Mouse (Mus musculus) cerebellum, adult 9-10 months (tissue): Measurements from ENCODE around the gene Izumo1r.

Experiments
- DNase-seq: peaks from one replicate; pipeline ENCODE4 v3.0.0; 2022

Gene Izumo1r

DNA sequence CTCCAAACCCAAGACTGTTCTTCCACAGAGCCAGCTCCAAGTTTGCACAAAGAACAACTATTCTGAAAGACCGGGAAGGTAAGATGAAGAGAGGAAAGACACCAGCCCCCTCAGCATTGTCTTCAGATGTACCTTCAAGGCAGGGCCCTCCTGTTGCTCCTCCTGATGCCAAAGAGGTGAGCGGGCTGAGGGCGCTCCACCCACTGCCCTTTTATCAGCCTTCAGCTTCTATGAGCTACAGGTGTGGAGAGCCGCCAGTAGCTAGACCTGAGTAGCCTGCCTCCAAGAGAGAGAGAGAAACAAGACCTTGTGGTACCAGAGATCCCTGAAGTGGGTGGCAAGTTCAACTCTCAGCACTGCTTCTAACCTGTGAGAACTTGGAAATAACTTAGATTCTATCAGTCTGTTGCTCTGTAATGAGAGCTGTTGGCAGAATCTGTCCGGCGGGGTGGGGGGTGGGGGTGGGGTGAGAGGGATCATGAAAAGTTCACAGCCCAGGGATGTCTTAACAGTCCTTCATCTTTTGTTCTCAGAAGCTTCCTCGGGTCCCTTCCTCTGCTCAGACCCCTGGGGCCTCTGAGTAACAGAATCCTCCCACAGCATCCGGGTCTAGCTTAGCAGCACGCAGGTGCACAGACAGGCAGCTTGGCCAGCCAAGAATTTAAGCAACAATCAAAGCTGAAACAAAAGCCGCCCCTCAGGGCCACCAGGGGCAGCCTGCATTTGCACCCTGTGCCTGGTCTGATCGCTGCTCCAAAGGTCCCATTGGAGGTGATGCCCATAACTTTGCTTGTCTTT is at the start of gene Izumo1r:
TSS of gene Izumo1r (minus strand) at position 369 of the 798 bp plus-strand sequence.
- DNase-seq: no peak

DNA sequence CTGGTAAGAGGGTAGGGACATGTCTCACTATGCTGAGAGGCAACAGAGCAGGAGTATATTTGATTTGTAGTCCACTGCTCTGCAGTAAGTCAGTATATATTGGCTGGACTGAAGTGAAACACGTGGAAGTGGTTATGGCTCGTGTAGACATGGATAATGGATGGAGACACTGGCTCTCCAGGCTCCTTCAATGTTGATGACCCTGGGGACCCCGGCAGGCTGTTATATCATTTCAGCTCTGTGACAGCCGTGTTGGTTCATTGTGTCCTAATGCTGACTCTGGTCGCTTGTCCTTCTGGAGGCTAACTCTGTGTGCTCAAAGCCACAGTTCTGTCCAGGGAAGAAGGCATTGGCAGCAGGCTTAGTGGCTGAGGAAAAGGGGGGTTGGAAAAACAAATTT is 47.3 kb upstream of the Izumo1r start:
- no peak for DNase-seq

GRCm38 (mm10) chr9:14948843-14949242 is 45.1 kb upstream of the Izumo1r start:
- DNase-seq: no peak

GRCm38 (mm10) chr9:14946677-14947076 is 42.9 kb upstream of the Izumo1r start:
- DNase-seq: no peak

GRCm38 (mm10) chr9:14945919-14946318 is 42.2 kb upstream of the Izumo1r start:
- no peak for DNase-seq

DNA sequence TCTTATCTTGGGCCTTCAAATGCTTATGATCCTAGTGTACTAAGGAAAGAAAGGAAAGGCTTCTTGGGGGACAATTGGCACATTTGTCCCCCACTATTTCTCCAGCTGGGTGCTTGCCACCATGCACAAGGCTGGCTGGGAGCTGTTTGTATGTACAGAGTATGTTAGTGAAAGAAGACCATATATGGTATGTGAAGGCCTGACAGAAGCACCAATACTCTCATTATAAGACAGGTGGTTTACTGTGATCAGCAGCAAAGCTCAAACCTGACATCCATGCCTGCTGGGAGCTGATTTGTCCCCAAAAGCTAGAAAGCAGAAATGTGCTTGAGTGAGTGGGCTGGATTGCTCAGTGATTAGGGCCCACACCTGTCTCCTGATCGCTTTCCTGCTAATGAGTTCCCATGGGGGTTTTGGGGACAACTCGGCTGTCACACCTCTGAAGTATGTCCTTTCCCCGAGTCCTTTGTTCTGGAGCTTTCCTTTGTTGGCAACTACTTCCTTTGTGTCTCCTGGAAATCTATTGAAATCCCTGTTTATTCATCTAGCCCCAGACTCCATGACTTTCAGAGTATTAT is 38.5 kb upstream of the Izumo1r start:
- DNase-seq: no peak

DNA sequence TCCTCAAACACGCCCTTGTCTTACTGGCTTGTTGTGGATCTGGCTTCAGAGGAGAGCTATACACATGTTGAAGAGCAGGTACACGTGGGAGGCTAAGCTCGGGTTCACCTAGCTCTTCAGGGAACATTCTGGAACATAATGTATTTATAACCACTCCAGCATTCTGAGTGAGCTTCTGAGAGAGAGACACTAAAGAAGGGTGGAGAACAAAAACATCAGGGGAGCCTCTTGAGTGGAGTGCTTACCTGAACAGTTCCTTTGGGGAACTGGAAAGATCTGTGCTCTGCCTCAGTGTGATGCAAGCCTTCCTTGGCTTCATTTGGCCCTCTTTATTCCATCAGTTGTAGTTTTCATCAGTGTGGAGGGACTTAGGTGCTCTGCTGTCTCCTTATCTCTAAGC is 35.9 kb upstream of the Izumo1r start:
- no peak for DNase-seq

DNA sequence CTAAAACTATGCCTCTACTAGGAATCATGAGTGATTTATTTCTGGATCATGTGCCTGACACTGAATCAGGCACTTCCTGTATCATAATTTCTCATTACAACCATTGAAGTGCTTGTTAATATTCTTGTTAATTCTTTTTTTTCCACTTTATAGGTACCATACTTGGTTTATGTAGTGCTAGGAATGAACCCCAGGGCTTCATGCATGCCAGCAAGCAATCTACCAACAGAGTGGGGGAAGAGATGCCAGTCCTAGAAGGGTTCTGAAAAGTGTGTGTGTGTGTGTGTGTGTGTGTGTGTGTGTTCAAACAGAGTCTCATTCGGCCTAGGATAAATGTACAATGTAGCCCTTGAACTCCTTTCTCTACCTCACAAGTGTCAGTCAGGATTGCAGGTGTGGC is 33.6 kb upstream of the Izumo1r start:
- DNase-seq: no peak

GRCm38 (mm10) chr9:14934851-14935250 is 31.1 kb upstream of the Izumo1r start:
- DNase-seq: no peak

DNA sequence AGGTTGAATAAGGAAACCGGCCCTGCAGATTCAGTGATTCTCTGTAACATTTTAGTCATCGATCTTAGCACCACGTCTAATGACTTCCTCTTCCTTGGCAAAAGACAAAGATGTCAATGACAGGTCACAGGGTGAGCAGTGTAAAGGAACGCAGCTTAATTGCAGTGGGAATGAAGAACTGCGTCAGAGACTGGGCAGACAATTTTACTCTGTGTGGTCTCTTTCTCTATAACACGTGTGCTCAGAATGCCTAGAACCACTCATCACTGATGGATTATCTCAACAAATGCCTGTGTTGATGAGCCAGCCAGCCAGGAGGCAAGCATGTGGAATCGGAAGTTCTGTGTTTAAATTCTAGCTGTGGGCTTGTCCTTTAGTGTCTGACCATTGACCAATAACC is 28.2 kb upstream of the Izumo1r start:
- DNase-seq: no peak

DNA sequence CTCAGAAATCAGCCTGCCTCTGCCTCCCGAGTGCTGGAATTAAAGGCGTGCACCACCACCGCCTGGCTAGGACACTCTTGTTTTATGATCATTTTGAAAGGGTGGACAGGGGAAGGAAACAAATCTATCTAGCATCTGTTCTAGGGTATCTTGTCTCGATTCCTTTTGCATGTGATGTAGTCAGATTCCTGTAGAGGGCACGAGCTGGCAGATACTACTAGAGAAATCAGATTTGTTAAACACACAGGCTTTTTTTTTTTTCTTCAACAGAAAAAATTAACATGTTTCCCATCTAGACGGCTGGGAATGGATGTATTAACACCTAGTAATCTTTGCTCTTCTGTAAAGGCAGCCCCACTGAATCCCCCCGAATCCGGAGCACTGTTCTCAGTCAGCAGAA is 27.5 kb upstream of the Izumo1r start:
- no peak for DNase-seq

GRCm38 (mm10) chr9:14926593-14926992 is 22.8 kb upstream of the Izumo1r start:
- no peak for DNase-seq

- no peak for DNase-seq
Observed at GRCm38 (mm10) chr9:14923625-14924024, 19.9 kb upstream of the Izumo1r start.

DNA sequence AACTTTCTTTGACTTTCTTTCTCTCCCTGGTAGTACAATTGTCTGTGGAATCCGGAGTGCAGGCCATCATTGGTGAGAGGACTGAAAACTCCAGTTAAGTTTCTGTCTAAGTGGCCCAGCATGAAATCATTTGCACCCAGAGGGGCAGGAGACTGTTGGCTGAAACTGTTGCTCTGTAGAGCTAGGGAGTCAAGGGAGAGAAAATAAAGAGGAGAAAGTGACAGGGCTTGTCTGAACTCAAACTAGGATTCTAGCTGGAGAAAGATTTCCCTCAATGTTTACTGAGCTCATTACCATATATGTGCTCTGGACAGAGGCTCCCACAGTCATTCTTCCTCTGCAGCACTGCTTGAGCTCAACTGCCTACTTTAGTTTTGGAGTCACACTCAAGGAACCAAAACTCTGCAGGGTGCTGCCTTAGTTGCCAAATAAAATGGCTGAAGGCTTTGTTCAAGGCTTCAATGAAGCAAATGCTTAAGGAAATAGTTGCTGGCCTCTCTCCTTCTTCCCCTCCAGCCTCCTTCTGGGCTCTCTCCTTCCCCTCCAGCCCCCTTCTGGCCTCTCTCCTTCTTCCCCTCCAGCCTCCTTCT is 18.3 kb upstream of the Izumo1r start:
- no peak for DNase-seq

DNA sequence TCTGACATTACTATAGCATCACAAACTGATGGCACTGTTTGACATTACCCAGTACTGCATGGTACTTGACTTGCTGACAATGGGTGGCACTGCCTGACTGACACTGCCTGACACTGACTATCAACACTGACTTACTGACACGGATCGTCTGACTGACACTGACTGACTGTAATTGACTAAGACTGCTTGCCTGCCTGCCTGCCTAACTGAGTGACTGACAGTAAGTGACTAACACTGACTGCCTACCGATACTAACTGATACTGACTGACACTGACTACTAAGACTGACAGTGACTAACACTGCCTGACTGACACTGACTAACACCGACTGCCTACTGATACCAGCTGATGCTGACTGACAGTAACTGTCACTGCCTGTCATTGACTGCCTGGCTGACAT is 17.5 kb upstream of the Izumo1r start:
- no peak for DNase-seq

DNA sequence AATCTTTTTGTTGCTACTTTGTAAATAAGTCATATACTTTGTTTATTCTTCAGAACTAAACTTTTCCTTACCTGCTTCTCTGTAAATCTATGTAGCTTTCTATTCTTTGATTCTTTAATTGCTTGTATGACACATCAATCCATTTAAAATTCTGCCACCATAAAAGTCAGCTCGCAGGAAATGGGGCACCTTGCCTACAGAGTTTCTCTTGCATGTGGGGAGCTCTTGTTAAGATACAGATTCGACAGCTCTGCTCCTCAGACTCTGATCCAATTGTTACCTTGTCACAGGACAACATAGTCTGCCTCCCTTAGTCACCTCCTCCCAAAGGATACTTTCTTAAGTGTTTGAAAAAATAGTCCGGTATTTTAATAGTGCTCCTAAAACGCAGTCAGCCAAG is 16.9 kb upstream of the Izumo1r start:
- DNase-seq: no peak

DNA sequence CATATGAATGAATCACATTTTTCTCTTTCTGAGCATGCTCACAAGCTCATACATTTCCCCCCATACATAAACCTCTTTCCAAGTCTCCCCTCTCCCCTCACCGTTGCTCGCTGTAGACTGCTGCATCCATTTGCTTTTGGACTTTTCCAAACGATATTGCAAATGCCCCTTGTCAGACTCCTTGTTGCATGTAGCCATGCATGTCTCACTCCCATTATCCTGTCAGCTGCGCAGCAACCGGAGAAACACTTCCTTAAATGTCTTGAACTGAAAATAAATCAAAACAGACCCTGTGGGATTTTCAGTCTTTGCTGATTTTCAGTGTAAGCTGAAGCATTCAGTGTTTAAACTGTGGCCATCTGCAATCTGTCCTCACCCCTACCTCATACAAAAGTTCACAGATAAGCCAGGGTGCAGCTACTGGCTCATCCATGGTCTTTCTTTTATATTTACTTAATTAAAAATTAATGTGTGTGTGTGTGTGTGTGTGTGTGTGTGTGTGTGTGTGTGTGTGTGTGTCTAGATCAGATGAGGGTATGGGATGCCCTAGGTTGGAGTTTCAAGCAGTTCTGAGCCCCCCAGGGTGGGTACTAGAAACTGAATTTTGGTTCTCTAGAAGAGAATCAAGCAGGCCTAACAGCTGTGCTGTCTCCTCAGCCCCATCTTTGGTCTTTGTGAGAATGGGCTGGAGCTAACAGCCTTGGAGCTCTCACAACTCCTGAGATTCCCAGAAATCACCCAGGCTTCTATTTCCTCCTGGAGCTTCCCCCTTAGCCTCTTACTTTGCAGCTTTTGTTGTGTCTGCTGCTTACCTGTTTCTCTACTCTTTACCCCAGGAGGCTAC is 15.3 kb upstream of the Izumo1r start:
- DNase-seq: no peak

DNA sequence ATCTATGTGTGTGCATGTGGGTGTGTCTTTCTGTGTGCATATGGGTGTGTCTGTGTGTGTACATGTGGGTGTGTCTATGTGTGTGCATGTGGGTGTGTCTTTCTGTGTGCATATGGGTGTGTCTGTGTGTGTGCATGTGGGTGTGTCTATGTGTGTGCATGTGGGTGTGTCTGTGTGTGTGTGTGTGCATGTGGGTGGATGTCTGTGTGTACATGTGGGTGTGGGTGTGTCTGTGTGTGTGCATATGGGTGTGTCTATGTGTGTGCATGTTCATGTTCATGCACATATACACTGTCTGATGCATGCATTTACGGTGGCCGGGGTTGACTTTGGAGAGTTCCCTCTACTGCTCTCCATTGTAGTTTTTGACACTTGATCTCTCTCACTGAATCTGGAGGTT is 13.9 kb upstream of the Izumo1r start:
- no peak for DNase-seq

DNA sequence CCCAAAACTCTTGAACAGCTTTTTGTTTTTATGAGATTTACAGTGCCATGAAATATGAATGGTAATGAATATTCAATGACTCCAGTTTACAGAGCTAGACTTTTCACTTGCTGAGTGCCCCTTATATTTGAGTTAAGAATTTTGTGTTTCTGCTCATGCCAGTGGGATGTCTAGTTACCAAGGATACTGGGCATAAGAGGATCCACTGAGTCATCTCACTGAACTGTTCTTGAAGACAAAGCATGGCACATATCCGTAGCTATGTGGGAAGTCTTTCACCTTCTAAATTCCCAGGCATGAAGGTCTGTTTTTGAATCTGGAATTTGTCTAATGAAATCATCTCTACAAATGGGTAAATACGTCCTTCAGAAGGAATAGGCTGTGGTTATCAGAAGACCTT is 8.3 kb upstream of the Izumo1r start:
- DNase-seq: no peak

GRCm38 (mm10) chr9:14909981-14910380 is 6.2 kb upstream of the Izumo1r start:
- no peak for DNase-seq

DNA sequence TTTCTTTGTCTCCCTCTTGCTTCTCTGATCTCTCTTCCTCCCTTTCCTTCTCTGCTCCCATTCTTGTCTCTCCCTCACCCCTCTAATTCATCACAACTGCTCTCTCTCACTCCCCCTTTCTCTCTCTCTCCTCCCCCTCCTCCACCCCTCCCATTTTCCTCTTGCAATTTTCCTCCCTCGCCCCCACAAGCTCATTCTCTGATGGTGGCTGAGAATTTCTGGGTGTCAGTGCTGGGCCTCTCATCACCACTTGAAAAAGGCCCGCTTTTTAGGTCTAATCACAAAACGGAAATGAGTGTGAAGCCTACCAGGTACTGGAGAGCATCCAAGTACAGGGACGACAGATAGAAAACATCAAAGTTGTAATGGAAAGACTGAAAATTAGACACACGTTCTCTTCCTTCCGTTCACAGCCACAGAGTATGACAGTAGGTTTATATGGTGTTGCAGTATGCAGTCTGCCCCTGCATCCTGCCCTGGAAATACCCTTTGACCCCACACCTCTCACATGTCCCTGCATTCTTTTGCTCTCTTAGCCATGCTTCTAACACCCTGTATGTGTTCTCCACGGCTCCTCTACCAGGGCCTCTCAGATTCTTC is 4.2 kb upstream of the Izumo1r start:
- no peak for DNase-seq

DNA sequence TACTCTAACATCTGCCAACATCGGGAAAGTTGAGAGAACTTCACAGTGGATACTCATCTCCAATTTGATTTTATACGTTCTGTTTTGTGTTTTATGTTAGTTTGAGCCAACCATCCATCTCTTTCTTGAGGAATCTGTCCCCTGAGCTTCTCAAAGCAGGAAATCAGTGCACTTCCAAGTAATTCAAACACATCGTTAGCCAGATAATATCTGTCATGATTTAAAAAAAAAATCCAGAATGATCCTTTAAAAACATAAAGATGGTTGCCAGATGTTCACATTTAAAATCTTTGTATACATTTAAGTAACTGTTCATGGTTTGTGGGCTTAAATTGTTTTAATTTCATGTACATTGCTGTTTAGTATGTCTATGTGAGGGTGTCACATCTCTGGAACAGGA is 2.2 kb upstream of the Izumo1r start:
- DNase-seq: no peak
